Mouse (Mus musculus) neutrophil, adult 59 days (primary cell): Measurements from ENCODE around the gene Zfp493. TPM values are rescaled to one million over a fixed set of nuclear protein-coding genes. Genes with fewer than 3 reads are reported as not detected.

Source experiments
- total RNA-seq, 2 experiments: library from RNA; stranded (reverse); gene quantifications; 1 replicate in 1 of 2; 2 replicates in 1 of 2; pipeline ENCODE4 v1.2.4; 2023

Gene Zfp493
- under 1 TPM; 0.44 to 0.47 TPM for total RNA-seq

GRCm38 (mm10) chr13:67779265-67780221 lies at the start of gene Zfp493:
Gene Zfp493 (plus strand): TSS chr13:67779693.

GRCm38 (mm10) chr13:67754333-67755306 lies 24.9 kb upstream of the Zfp493 start, which contains the start of gene Zfp85:
Gene Zfp85 (minus strand): TSS chr13:67755228.

GRCm38 (mm10) chr13:67813710-67814660 lies 34.5 kb downstream of the Zfp493 start, which contains the start of gene Zfp273:
Gene Zfp273 (plus strand): TSS chr13:67813740.

GRCm38 (mm10) chr13:67830911-67831336 lies 51.4 kb downstream of the Zfp493 start, which contains the start of gene Gm10037:
Gene Gm10037 (plus strand): TSS chr13:67831106.

Other genes with a start within 250 kb of the Zfp493 start
- 1 to 10 TPM; 4.2 to 5.4 TPM for gene Zfp748, start 225.9 kb upstream of the Zfp493 start, total RNA-seq
- 10 to 100 TPM in 1 of 2 experiments, 1 to 10 TPM in 1; 8.9 to 10.7 TPM for gene Zfp729b, start 170.0 kb upstream of the Zfp493 start, total RNA-seq
- gene Gm49345, start 141.9 kb upstream of the Zfp493 start, total RNA-seq = 1 to 10 TPM in 1 of 2 experiments, under 1 TPM in 1; 0.78 to 1.7 TPM
- 10 to 100 TPM in 1 of 2 experiments, 1 to 10 TPM in 1; 10.0 TPM for gene Zfp729a, start 141.9 kb upstream of the Zfp493 start, total RNA-seq
- 1 to 10 TPM; 6.0 to 8.1 TPM for gene Zfp738, start 92.6 kb upstream of the Zfp493 start, total RNA-seq
- 1 to 10 TPM; 6.4 to 8.1 TPM for gene Zfp65, start 50.5 kb upstream of the Zfp493 start, total RNA-seq
- 1 to 10 TPM; 1.7 to 1.8 TPM for gene Zfp85, start 24.5 kb upstream of the Zfp493 start, total RNA-seq
- gene Zfp273, start 34.0 kb downstream of the Zfp493 start, total RNA-seq = 1 to 10 TPM in 1 of 2 experiments, under 1 TPM in 1; 0.71 to 1.2 TPM
- gene Gm10037, start 51.4 kb downstream of the Zfp493 start, total RNA-seq = not detected
- not detected for gene BC048507, start 83.6 kb downstream of the Zfp493 start, total RNA-seq